Mouse (Mus musculus): Measurements from ENCODE around the gene Smim13. TPM values are rescaled to one million over a fixed set of nuclear protein-coding genes. Genes with fewer than 3 reads are reported as not detected.
"Not testable (repeated sequence)": the region's sequence is repeated elsewhere in the genome, so short reads cannot be mapped to it uniquely, and the experiment has no call there.

The Smim13 gene
- polyA plus RNA-seq, 1 experiment from 2014 or later, result 13.6 TPM

DNA sequence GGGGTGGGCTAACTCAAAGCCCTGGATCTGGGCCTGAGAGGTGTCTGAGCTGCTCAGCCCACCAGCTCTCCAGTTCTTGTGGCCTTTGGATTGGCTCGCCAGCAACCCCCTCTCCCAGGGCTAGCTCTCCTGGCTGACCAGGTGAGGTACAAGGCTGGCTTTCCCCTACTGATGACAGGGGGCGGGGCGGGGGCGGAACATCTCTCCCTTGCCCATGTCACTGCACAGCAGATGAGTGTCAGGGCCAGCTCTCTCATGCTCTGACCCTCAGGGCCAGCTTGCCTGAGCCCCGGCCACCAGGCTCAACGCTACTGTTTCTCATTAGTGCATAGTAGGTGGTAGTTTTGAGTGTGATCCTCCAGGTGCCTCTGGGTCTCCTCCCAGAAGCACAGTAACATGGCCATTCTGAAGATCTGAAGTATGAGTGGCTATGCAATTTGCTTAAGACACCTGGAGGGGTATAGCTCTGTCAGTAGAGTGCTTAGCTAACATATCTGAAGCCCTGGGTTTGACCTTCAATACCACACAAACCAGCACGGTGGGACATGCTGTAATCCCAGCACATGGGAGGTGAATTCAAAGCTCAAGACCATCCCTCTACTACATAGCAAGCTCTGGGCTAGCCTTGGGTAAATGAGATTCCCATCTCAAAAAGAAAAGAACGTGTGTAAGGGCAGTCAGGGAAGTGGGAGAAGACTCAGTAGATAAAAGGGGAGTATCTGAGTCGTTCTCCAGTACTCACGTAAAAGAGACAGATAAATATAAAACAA lies 11.4 kb upstream of the Smim13 start:
- no peak overlapping the region for H3K4me3 ChIP-seq
- 66% methylated on average over 10 of the region's 10 CpGs for WGBS
- ATAC-seq (ENCODE audit: insufficient number of reproducible peaks, low FRiP score), result no peak
- no peaks in the 10 kb centered on the region for H3K4me1 ChIP-seq (replicated peaks)
- no peak overlapping the region for H3K9ac ChIP-seq
- H3K4me2 ChIP-seq, result no peak overlapping the region
- H3K36me3 ChIP-seq, result no peaks in the 10 kb centered on the region
- H3K9me3 ChIP-seq (replicated peaks), result peaks cover 4% of the 10 kb centered on the region; the same call in 1 of the 2 replicates
- H3K27ac ChIP-seq (ENCODE audit: poor library complexity, severe bottlenecking), result no peak overlapping the region
- H3K27me3 ChIP-seq (replicated peaks), result peaks cover 5% of the 10 kb centered on the region; the same call in 1 of the 2 replicates

DNA sequence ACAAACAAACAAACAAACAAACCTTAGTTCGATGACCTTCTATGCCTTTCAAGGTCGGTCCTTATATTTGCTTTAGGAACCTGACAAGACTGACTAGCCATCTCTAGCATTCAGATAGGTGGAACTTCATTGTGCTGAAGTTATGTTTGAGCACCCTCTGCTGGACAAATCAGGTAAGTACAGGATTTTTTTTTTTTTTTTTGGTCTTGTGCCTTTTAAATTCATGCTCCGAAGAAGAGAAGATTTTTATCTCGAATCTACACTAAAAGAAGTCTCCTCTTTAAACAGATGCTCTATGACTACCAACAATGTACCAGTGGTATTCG lies 10.9 kb upstream of the Smim13 start:
- H3K27me3 ChIP-seq (replicated peaks), result peaks cover 5% of the 10 kb centered on the region; the same call in 1 of the 2 replicates
- WGBS, result 7% methylated on average over 5 of the region's 5 CpGs
- peaks cover 4% of the 10 kb centered on the region; the same call in 1 of the 2 replicates for H3K9me3 ChIP-seq (replicated peaks)
- no peak overlapping the region for H3K4me2 ChIP-seq
- no peak overlapping the region for H3K9ac ChIP-seq
- no peaks in the 10 kb centered on the region for H3K4me1 ChIP-seq (replicated peaks)
- H3K27ac ChIP-seq (ENCODE audit: poor library complexity, severe bottlenecking), result no peak overlapping the region
- H3K4me3 ChIP-seq, result no peak overlapping the region
- no peaks in the 10 kb centered on the region for H3K36me3 ChIP-seq
- no peak for ATAC-seq (ENCODE audit: insufficient number of reproducible peaks, low FRiP score)

DNA sequence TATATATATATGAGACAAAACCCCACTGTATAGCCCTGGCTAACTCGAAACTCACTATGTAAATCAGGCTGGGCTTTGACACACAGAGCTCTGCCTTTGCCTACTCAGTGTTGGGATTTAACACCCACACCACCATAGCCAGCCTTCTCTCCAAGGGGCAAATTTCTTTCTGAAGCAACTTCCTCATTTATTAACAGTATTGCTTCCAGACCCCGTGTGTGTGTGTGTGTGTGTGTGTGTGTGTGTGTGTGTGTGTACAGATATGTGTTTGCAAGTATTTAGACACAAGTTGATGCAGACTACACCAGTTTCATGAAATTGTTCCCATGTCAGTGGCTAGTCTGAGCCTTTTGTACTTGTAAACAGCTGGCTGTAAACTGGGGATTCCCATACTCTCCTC lies 8.1 kb upstream of the Smim13 start:
- no peak for ATAC-seq (ENCODE audit: insufficient number of reproducible peaks, low FRiP score)
- no peak overlapping the region for H3K4me2 ChIP-seq
- H3K9ac ChIP-seq, result no peak overlapping the region
- H3K27me3 ChIP-seq (replicated peaks), result peaks cover 5% of the 10 kb centered on the region; the same call in 1 of the 2 replicates
- H3K4me1 ChIP-seq (replicated peaks), result peaks cover 3% of the 10 kb centered on the region; the same call in 1 of the 2 replicates
- WGBS, result 49% methylated on average over 2 of the region's 2 CpGs
- H3K4me3 ChIP-seq, result no peak overlapping the region
- no peak overlapping the region for H3K27ac ChIP-seq (ENCODE audit: poor library complexity, severe bottlenecking)
- no peaks in the 10 kb centered on the region for H3K36me3 ChIP-seq
- H3K9me3 ChIP-seq (replicated peaks), result peaks cover 4% of the 10 kb centered on the region; the same call in 1 of the 2 replicates

DNA sequence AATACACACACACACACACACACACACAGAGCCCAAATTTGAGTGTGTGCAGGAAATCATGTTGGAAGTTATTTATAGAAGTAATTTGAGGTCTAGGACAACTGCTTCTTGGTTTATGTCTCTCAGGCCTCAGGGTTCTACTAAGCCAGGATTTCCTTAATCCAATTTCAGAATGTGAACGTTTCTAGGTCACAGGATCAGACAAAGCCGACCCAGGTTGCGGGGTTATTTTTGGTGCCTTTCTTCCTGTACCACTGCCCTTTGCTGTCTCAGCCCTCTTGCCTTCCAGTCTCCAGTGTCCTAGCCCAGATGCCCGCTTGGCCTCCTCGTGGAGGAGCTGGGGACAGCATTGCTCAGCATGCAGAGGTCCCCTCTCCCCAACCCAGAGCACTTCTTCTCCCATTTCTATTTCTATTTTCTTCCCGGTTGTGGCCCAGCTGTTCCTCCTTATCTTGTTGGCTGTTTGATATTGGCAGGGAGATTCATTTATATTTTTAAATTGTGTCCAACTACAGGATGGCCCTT lies 5.3 kb upstream of the Smim13 start:
- no peak overlapping the region for H3K4me3 ChIP-seq
- no peak for ATAC-seq (ENCODE audit: insufficient number of reproducible peaks, low FRiP score)
- no peaks in the 10 kb centered on the region for H3K36me3 ChIP-seq
- H3K4me1 ChIP-seq (replicated peaks), result peaks cover 6% of the 10 kb centered on the region
- WGBS, result 38% methylated on average over 6 of the region's 6 CpGs
- H3K27ac ChIP-seq (ENCODE audit: poor library complexity, severe bottlenecking), result no peak overlapping the region
- H3K9ac ChIP-seq, result no peak overlapping the region
- no peak overlapping the region for H3K4me2 ChIP-seq
- peaks cover 4% of the 10 kb centered on the region; the same call in 1 of the 2 replicates for H3K9me3 ChIP-seq (replicated peaks)
- peaks cover 5% of the 10 kb centered on the region; the same call in 1 of the 2 replicates for H3K27me3 ChIP-seq (replicated peaks)

DNA sequence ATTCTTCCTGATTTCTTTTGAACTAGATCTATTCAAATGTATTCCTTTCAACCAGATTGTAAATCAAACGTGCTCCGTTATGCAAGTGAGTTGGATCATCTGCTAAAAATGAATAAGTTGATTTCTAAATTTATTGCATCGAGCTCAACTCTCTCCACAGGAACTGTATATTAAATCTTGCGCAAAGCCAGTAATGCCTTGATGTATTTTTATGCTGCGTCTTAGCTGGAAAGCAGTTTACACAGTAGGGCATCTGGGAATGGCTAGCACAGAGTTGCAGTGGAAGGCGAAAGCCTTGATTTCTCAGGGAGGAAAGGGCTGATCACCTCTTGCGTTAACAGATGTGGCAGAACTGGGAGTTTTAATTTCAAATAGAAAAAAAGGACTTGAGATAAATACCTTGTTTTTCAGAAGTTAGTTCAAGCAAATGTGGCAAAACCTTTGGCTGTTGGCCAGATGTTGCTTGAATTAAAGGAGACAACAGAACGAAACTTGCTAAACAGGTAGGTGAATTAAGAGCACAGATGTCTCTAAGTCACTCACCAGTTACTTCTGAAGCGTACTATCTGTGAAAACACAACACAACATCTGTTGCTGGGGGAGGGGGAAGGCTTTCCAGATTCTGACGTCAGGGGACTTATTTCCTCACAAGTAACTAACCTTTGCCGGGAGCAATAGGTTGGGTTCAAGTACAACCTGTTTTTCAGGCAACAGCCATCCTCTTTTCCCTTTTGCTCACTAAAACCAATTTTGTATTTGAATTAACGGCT lies 708 bp upstream of the Smim13 start:
- H3K36me3 ChIP-seq, result no peaks in the 10 kb centered on the region
- no peaks in the 10 kb centered on the region for H3K9me3 ChIP-seq (replicated peaks)
- H3K4me2 ChIP-seq, result peak overlapping the region; percentile 88
- H3K27ac ChIP-seq (ENCODE audit: poor library complexity, severe bottlenecking), result peak overlapping the region; percentile 66; the same call in 1 of the 2 replicates
- H3K4me1 ChIP-seq (replicated peaks), result peaks cover 16% of the 10 kb centered on the region
- WGBS, result 40% methylated on average over 12 of the region's 12 CpGs
- H3K4me3 ChIP-seq, result peak overlapping the region; percentile 94
- ATAC-seq (ENCODE audit: insufficient number of reproducible peaks, low FRiP score), result 0 out of 2 replicates have a peak, but pooled peaks have one; percentile 1
- peak overlapping the region; percentile 68 for H3K9ac ChIP-seq
- H3K27me3 ChIP-seq (replicated peaks), result no peaks in the 10 kb centered on the region

DNA sequence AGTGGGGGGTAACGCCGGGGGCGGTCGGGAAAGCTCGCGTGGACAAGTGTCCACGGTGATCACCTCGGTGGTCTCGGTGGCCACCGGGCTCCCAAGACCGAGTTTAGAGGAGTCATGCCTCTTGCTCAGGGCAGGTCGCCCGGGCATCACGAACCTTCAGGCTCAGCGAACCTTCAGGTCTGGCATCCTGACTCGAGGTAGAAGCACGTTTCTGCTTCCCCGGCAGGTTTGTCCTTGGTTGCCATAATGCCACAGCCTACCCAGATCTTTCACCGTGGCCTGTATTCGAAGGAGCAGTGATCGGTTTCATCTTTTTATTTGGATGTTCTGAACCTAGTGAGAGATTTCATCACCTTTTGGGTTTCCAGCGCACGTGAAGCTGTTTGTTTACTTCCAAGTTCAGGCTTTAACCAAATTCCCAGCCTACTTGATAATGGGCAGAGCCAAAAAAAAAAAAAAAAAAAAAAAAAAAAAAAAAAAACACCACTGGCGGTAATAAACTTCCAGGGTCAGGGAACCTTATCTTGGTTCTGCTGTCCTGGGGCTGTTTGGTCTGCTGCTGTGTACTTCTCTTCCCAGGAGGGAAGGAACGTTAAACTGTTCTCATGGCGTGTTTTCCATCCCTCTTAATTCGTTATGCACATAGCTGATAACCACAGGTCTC lies 806 bp downstream of the Smim13 start:
- peaks cover 13% of the 10 kb centered on the region for H3K4me1 ChIP-seq (replicated peaks)
- H3K9ac ChIP-seq, result peak overlapping the region; percentile 89
- no peaks in the 10 kb centered on the region for H3K9me3 ChIP-seq (replicated peaks)
- H3K4me3 ChIP-seq, result peak overlapping the region; percentile 94
- H3K36me3 ChIP-seq, result no peaks in the 10 kb centered on the region
- peak overlapping the region; percentile 82 for H3K27ac ChIP-seq (ENCODE audit: poor library complexity, severe bottlenecking)
- no peaks in the 10 kb centered on the region for H3K27me3 ChIP-seq (replicated peaks)
- peak overlapping the region; percentile 88 for H3K4me2 ChIP-seq
- ATAC-seq (ENCODE audit: insufficient number of reproducible peaks, low FRiP score), result no peak
- WGBS, result under 1% methylated on average over 27 of the region's 27 CpGs

DNA sequence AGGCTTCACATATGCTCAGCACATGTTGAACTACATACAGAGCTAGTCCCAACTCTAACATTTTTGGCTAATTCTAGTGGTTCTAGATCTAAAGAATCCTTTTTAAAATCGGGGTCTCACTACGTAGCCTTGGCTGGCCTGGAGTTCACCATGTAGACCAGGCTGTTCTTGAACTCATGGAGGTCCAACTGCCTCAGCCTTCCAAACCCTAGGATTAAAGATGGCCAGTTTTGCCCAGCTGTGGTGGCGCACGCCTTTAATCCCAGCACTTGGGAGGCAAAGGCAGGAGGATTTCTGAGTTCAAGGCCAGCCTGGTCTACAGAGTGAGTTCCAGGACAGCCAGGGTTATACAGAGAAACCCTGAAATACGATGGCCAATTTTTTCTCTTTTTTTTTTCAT lies 1.6 kb downstream of the Smim13 start:
- not testable (repeated sequence) for H3K9me3 ChIP-seq (replicated peaks); H3K36me3 ChIP-seq; ATAC-seq (ENCODE audit: insufficient number of reproducible peaks, low FRiP score); H3K27me3 ChIP-seq (replicated peaks); H3K9ac ChIP-seq; H3K27ac ChIP-seq (ENCODE audit: poor library complexity, severe bottlenecking); H3K4me3 ChIP-seq; H3K4me2 ChIP-seq
- WGBS, result 89% methylated on average over 5 of the region's 5 CpGs
- H3K4me1 ChIP-seq (replicated peaks), result peaks cover 13% of the 10 kb centered on the region

DNA sequence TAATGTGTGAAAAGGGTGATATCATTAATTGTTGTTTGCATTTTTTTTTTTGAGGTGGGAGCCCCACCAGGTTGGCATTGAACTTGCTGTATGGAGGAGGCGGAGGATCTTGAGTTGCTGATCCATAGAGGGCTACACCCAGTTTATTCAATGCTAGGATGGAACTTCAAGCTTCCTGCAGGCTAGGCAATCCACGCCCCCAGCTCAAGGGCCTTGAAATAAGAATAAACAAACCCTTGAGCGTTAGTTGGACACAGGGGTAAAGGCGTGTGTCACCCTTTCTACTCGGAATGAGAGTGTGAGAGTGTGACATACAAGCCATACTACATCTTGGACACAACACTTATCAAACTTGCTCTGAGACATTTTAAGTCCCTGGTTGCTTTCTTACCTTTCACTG lies 2.0 kb downstream of the Smim13 start:
- 71% methylated on average over 5 of the region's 5 CpGs for WGBS
- peaks cover 13% of the 10 kb centered on the region for H3K4me1 ChIP-seq (replicated peaks)

DNA sequence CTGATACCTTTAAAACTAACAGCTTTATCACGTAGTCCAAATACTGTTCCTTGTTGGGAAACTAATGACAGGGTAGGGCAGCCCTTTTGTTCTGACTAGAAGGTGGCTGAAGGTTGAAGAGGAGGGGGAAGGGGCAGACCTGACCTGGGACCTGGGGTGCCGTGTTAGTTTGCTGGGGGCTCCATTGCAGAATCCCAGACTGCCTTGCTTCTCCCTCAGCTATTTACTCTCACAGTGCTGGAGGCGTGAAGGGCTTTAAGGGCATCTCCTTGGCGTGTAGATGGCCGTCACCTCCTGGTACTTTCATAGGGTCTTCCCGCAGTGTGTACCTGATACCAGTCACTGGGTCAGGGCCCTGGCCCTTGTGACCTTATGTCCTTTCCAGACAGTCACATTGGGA lies 2.5 kb downstream of the Smim13 start:
- no peak for ATAC-seq (ENCODE audit: insufficient number of reproducible peaks, low FRiP score)
- Histone ChIP-seq H3K4me1 (replicated peaks) (peaks cover 13% of the 10 kb centered on the region), H3K27me3 (replicated peaks) (no peaks in the 10 kb centered on the region), H3K9me3 (replicated peaks) (no peaks in the 10 kb centered on the region), H3K4me2 (no peak overlapping the region), H3K9ac (no peak overlapping the region), H3K4me3 (no peak overlapping the region), H3K27ac (ENCODE audit: poor library complexity, severe bottlenecking) (no peak overlapping the region), H3K36me3 (no peaks in the 10 kb centered on the region)
- WGBS, result 74% methylated on average over 6 of the region's 6 CpGs

More for the DNA sequence above, 2.0 kb downstream of the Smim13 start:
- Histone ChIP-seq H3K9ac (no peak overlapping the region), H3K27ac (ENCODE audit: poor library complexity, severe bottlenecking) (no peak overlapping the region), H3K4me3 (no peak overlapping the region), H3K27me3 (replicated peaks) (no peaks in the 10 kb centered on the region), H3K36me3 (no peaks in the 10 kb centered on the region), H3K9me3 (replicated peaks) (no peaks in the 10 kb centered on the region), H3K4me2 (no peak overlapping the region)
- no peak for ATAC-seq (ENCODE audit: insufficient number of reproducible peaks, low FRiP score)

DNA sequence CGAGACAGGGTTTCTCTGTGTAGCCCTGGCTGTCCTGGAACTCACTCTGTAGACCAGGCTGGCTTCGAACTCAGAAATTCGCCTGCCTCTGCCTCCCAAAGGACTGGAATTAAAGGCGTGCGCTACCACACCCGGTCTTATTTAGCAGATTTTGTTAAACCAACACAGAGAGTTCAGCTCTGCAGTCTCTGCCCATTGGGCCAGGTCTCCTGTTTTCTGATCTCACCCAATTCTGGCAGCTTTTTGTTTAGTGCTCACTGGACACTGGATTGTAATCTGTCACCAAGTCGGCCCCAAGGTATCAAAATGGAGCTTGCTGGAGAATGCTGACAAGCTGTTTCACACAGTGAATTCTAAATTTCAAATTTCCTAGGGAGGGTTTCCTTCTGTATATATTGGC lies 3.1 kb downstream of the Smim13 start:
- Histone ChIP-seq H3K27ac (ENCODE audit: poor library complexity, severe bottlenecking) (no peak overlapping the region), H3K36me3 (no peaks in the 10 kb centered on the region), H3K9ac (no peak overlapping the region), H3K27me3 (replicated peaks) (no peaks in the 10 kb centered on the region), H3K9me3 (replicated peaks) (no peaks in the 10 kb centered on the region), H3K4me2 (no peak overlapping the region), H3K4me3 (no peak overlapping the region), H3K4me1 (replicated peaks) (peaks cover 18% of the 10 kb centered on the region)
- 92% methylated on average over 7 of the region's 7 CpGs for WGBS
- ATAC-seq (ENCODE audit: insufficient number of reproducible peaks, low FRiP score), result no peak

DNA sequence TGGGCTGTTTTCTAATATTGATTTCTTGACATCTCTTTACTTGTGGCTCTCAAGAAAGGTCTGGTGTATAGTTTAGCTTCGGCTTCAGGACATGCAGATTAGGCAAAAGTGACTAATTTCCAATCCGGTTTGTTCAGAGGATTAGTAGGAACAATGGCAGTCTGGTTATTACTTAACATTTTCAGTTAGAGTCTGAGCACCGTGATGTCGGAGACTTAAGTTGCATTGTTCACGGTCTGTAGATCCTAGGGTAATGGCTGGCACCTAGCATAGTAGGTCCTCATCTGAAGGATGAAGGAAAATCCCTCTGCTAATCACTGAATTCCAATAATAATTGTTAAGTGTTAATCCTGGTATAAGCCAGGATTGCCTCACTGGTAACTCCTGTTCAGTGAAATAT lies 6.5 kb downstream of the Smim13 start:
- no peak for ATAC-seq (ENCODE audit: insufficient number of reproducible peaks, low FRiP score)
- H3K27me3 ChIP-seq (replicated peaks), result no peaks in the 10 kb centered on the region
- no peaks in the 10 kb centered on the region for H3K9me3 ChIP-seq (replicated peaks)
- H3K4me2 ChIP-seq, result no peak overlapping the region
- no peak overlapping the region for H3K9ac ChIP-seq
- 90% methylated on average over 5 of the region's 5 CpGs for WGBS
- no peak overlapping the region for H3K27ac ChIP-seq (ENCODE audit: poor library complexity, severe bottlenecking)
- H3K36me3 ChIP-seq, result no peaks in the 10 kb centered on the region
- peaks cover 17% of the 10 kb centered on the region for H3K4me1 ChIP-seq (replicated peaks)
- no peak overlapping the region for H3K4me3 ChIP-seq

Data from heart, embryonic 12.5 days (tissue).